Mouse (Mus musculus) gonadal fat pad, adult 2 months (tissue): ENCODE results near the gene Slc7a15. TPM values are rescaled to one million over a fixed set of nuclear protein-coding genes. Genes with fewer than 3 reads are reported as not detected.

Experiments used
- DNase-seq: peaks from one replicate; pipeline ENCODE4 v3.0.0-alpha.2; 2012; ENCODE audit warnings: low read depth
- polyA plus RNA-seq: library from polyadenylated mRNA; depleted of rRNA; stranded (reverse); fragments of >200 nt; gene quantifications from 2 replicates; pipeline ENCODE4 v1.2.3, GENCODE M21; 2012; rRNA removed

Slc7a15 gene
- polyA plus RNA-seq, 1 experiment: 65.7 TPM

DNA sequence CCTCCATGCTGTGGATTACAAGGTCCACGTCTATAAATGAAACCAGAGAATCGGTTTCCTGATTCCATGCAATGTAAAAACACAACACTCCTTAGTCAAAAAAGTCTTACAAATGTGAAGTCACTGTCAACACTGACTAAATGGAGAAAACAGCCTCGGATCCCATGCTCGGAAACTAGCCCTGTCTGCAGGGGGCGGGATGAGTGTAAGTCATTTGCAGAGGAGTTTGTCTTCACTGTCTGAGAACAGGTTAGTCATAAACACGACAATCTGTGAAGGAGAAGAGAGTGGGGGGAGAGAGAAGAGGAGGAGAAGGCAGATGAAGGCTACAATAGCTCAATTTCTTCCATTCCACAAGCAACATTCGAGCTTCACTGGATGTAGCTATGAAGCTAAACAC lies 113.6 kb downstream of the Slc7a15 start:
- no peak for DNase-seq

DNA sequence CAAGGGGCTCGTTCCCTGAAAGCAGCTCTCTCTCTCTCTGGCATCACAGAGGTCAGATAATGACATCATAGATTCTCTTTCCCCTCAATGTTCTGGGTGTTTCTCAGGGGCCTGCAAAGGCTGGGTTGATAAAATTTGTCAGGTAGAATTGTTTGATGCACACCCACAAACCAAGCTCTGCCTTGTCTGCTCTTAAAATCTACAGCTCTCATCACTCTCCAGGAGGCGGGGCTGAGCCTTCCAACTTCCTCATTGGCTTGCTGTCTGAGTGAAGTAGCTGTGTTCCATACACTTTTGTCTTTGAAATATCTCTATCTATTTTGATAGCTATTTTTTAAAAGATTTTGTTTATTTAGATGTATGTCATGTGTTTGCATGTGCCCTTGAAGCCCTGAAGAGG lies 116.7 kb downstream of the Slc7a15 start:
- no peak for DNase-seq

Other genes with a start within 250 kb of the Slc7a15 start
- 225 and 240 TPM in 2 replicates for gene Rhob, start 99.1 kb downstream of the Slc7a15 start, polyA plus RNA-seq
- gene Pum2, start 75.1 kb upstream of the Slc7a15 start, polyA plus RNA-seq: 50.7 and 57.4 TPM in 2 replicates
- 96.6 and 128 TPM in 2 replicates for gene Sdc1, start 172.3 kb upstream of the Slc7a15 start, polyA plus RNA-seq